Mouse (Mus musculus) cerebellum, postnatal 25 days (tissue): Measurements from ENCODE around the gene Uqcc3.
A peak's percentile ranks its signal among the peaks of the same experiment; 100 is the strongest.
"Not testable (repeated sequence)": the region's sequence is repeated elsewhere in the genome, so short reads cannot be mapped to it uniquely, and the experiment has no call there.

Source experiments
- DNase-seq, 2 experiments: peaks; one replicate each; pipeline ENCODE4 v3.0.0; 2021; ENCODE audit warnings: mixed read lengths in 2 of 2

Uqcc3 gene

GRCm38 (mm10) chr19:8880311-8881033 lies at the start of gene Uqcc3:
Gene Uqcc3 (minus strand): TSS chr19:8880923.
- DNase-seq = peak; percentile 89 to 92

GRCm38 (mm10) chr19:8930117-8930516 lies 49.4 kb upstream of the Uqcc3 start:
- DNase-seq = no peak

GRCm38 (mm10) chr19:8929224-8930088 lies 48.7 kb upstream of the Uqcc3 start, which contains the start of the genes Rom1 and Eml3:
Gene Rom1 (minus strand): TSS chr19:8929356.
Gene Eml3 (plus strand): TSS chr19:8929552.
- DNase-seq = peak; percentile 77 to 80

GRCm38 (mm10) chr19:8928689-8929223 lies 48.0 kb upstream of the Uqcc3 start:
- DNase-seq = peak in 1 of 2 experiments; percentile 65

- DNase-seq = no peak
Observed at GRCm38 (mm10) chr19:8927891-8928525, 47.3 kb upstream of the Uqcc3 start.

- DNase-seq = no peak
Observed at GRCm38 (mm10) chr19:8926766-8927165, 46.0 kb upstream of the Uqcc3 start.

GRCm38 (mm10) chr19:8921741-8922140 lies 41.0 kb upstream of the Uqcc3 start:
- no peak for DNase-seq

GRCm38 (mm10) chr19:8920836-8921291 lies 40.1 kb upstream of the Uqcc3 start:
- DNase-seq = peak in 1 of 2 experiments; percentile 50

GRCm38 (mm10) chr19:8920073-8920736 lies 39.5 kb upstream of the Uqcc3 start, which contains the start of gene B3gat3:
Gene B3gat3 (plus strand): TSS chr19:8920374.
- DNase-seq = peak; percentile 97

GRCm38 (mm10) chr19:8919684-8920072 lies 39.0 kb upstream of the Uqcc3 start:
- DNase-seq = no peak

- no peak for DNase-seq
Observed at GRCm38 (mm10) chr19:8919000-8919399, 38.3 kb upstream of the Uqcc3 start.

- no peak for DNase-seq
Observed at GRCm38 (mm10) chr19:8914212-8914611, 33.5 kb upstream of the Uqcc3 start.

- no peak for DNase-seq
Observed at GRCm38 (mm10) chr19:8911810-8912209, 31.1 kb upstream of the Uqcc3 start.

GRCm38 (mm10) chr19:8908531-8908930 lies 27.8 kb upstream of the Uqcc3 start:
- no peak for DNase-seq

GRCm38 (mm10) chr19:8903412-8903811 lies 22.7 kb upstream of the Uqcc3 start:
- DNase-seq = no peak

GRCm38 (mm10) chr19:8899079-8899478 lies 18.4 kb upstream of the Uqcc3 start:
- DNase-seq = no peak

- no peak for DNase-seq
Observed at GRCm38 (mm10) chr19:8898576-8898975, 17.9 kb upstream of the Uqcc3 start.

- peak; percentile 94 to 97 for DNase-seq
Observed at GRCm38 (mm10) chr19:8897865-8898495, 17.3 kb upstream of the Uqcc3 start, which contains the start of gene Ganab. Gene Ganab (plus strand): TSS chr19:8898071.

- peak; percentile 50 to 58 for DNase-seq
Observed at GRCm38 (mm10) chr19:8897211-8897864, 16.6 kb upstream of the Uqcc3 start.

- not testable (repeated sequence) for DNase-seq
Observed at GRCm38 (mm10) chr19:8896231-8896630, 15.5 kb upstream of the Uqcc3 start.

- peak in 1 of 2 experiments; percentile 39 for DNase-seq
Observed at GRCm38 (mm10) chr19:8895397-8895960, 14.8 kb upstream of the Uqcc3 start.
